Mouse (Mus musculus): ENCODE results near the gene Kbtbd6.
"Not testable (repeated sequence)": the region's sequence is repeated elsewhere in the genome, so short reads cannot be mapped to it uniquely, and the experiment has no call there.

DNA sequence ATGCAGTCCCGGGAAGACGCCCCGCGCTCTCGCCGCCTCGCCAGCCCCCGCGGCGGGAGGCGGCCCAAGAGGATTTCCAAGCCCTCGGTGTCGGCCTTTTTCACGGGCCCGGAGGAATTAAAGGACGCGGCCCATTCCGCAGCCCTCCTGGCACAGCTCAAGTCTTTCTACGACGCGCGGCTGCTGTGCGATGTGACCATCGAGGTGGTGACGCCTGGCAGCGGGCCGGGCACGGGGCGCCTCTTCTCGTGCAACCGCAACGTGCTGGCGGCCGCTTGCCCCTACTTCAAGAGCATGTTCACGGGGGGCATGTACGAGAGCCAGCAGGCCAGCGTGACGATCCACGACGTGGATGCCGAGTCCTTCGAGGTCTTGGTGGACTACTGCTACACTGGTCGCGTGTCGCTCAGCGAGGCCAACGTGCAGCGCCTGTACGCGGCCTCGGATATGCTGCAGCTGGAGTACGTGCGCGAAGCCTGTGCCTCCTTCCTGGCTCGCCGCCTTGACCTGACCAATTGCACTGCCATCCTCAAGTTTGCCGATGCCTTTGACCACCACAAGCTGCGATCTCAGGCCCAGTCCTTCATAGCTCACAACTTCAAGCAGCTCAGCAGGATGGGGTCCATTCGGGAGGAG is 24.8 kb upstream of the Kbtbd6 start:
- not testable (repeated sequence) for TF ChIP-seq GATA1 (IDR thresholded peaks at IDR 0.05; ENCODE audit: borderline replicate concordance, low read length); FLI1 (IDR thresholded peaks at IDR 0.05; ENCODE audit: low read length)
